Mouse (Mus musculus) CH12.LX (cell line): ENCODE measurements around the gene Esyt2.

ENCODE experiments used
- CHD1 ChIP-seq: IDR thresholded peaks from 2 replicates; pipeline ENCODE4 v1.6.1; 2012; ENCODE audit warnings: low read depth, low read length, improper control_type of control experiment, inconsistent platforms
- CHD2 ChIP-seq: IDR thresholded peaks from 2 replicates; pipeline ENCODE4 v1.6.1; 2011; ENCODE audit warnings: low read length, improper control_type of control experiment
- CTCF ChIP-seq, 2 experiments: IDR thresholded peaks in 1 of 2; conservative IDR thresholded peaks in 1 of 2; 2 replicates each; pipeline ENCODE4 v1.5.1; 2011 to 2012; ENCODE audit warnings: low read depth in 2 of 2, low read length in 2 of 2, improper control_type of control experiment in 1 of 2, inconsistent platforms in 1 of 2, mild to moderate bottlenecking in 1 of 2, moderate library complexity in 1 of 2
- EP300 ChIP-seq: IDR thresholded peaks from 2 replicates; pipeline ENCODE4 v1.6.1; 2011; ENCODE audit warnings: low read length, improper control_type of control experiment
- IRF4 ChIP-seq: IDR thresholded peaks from 2 replicates; pipeline ENCODE4 v1.6.1; 2014; ENCODE audit warnings: low read depth, mild to moderate bottlenecking, inconsistent platforms, low read length, improper control_type of control experiment
- JUN ChIP-seq: IDR thresholded peaks from 2 replicates; pipeline ENCODE4 v1.6.1; 2011; ENCODE audit warnings: low read depth, mild to moderate bottlenecking, low read length, improper control_type of control experiment, moderate library complexity; ENCODE audit not compliant: insufficient read depth
- JUND ChIP-seq: conservative IDR thresholded peaks from 2 replicates; pipeline ENCODE4 v1.6.1; 2011; ENCODE audit warnings: low read depth, low read length, improper control_type of control experiment
- MAFK ChIP-seq: IDR thresholded peaks from 2 replicates; pipeline ENCODE4 v1.6.1; 2011; ENCODE audit warnings: low read length, improper control_type of control experiment; ENCODE audit not compliant: insufficient replicate concordance
- MAX ChIP-seq: IDR thresholded peaks from 2 replicates; pipeline ENCODE4 v1.6.1; 2011; ENCODE audit warnings: low read length, improper control_type of control experiment
- MAZ ChIP-seq: IDR thresholded peaks from 2 replicates; pipeline ENCODE4 v1.6.1; 2012; ENCODE audit warnings: low read depth, mild to moderate bottlenecking, inconsistent platforms, low read length, improper control_type of control experiment, moderate library complexity
- NELFE ChIP-seq: IDR thresholded peaks from 2 replicates; pipeline ENCODE4 v1.6.1; 2011; ENCODE audit warnings: low read depth, low read length, improper control_type of control experiment
- PAX5 ChIP-seq: IDR thresholded peaks from 2 replicates; pipeline ENCODE4 v1.6.1; 2012; ENCODE audit warnings: low read length, inconsistent platforms, mixed read lengths
- POLR2A ChIP-seq: IDR thresholded peaks from 2 replicates; pipeline ENCODE4 v1.6.1; 2011; ENCODE audit warnings: low read depth, mild to moderate bottlenecking, improper control_type of control experiment, low read length
- USF1 ChIP-seq: IDR thresholded peaks from 2 replicates; pipeline ENCODE4 v1.6.1; 2014; ENCODE audit warnings: low read depth, mild to moderate bottlenecking, inconsistent platforms, low read length, improper control_type of control experiment

GRCm38 (mm10) chr12:116348755-116349286, 67.8 kb downstream of the Esyt2 start:
- TF ChIP-seq NELFE, result no peak
- TF ChIP-seq CTCF (conservative IDR thresholded peaks at IDR 0.05 in 1 of 2, IDR thresholded peaks at IDR 0.05 in 1 of 2; ENCODE audit: low read depth in 2 of 2, low read length in 2 of 2), result no peak
- no peak for TF ChIP-seq MAZ
- TF ChIP-seq MAX, result no peak
- TF ChIP-seq POLR2A, result no peak
- TF ChIP-seq USF1, result no peak
- no peak for TF ChIP-seq PAX5
- no peak for TF ChIP-seq IRF4
- no peak for TF ChIP-seq JUND
- TF ChIP-seq JUN, result no peak
- no peak for TF ChIP-seq CHD1
- no peak for TF ChIP-seq EP300
- no peak for TF ChIP-seq MAFK
- TF ChIP-seq CHD2, result no peak
